ENCODE assay signal across 9 mouse cellular contexts in the genomic region with DNA sequence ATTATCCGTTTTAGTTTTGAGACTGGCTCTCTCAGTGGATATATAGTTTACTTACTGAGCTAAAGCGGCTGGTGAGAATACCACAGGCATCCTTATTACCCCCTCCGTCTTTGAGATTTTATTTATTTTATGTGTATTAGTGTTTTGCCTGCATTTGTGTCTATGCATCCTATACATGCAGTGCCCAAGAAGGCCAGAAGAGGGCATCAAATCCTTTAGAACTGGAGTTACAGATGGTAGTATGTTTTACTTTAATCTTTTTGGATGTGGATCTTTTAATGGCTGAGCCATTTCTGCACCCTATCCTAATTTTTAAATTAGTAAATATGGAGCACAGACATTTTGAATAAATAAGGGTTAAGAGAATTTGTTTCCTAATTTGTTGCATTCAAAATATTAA.
DNase-seq lines count a peak whose midpoint lies in the region; ATAC-seq and TF ChIP-seq lines count a peak whose summit lies in the region.
"Had no signal": no experiment of that assay in that cellular context is flagged by ENCODE, and none has a peak within 500 bp of the region (broad histone marks: within the 10 kb centered on the region; RNA-seq: fewer than 3 reads in every experiment).

No protein-coding gene starts in this region.

- TF ChIP-seq CTCF in midbrain, postnatal 0 days (IDR thresholded peaks at IDR 0.05), result peak; percentile 92

- no peaks in the 10 kb centered on the region for H3K36me3 ChIP-seq in intestine, embryonic 14.5 days (ENCODE audit: control insufficient read depth, insufficient read depth, low read length)
- H3K36me3 ChIP-seq in intestine, embryonic 16.5 days (ENCODE audit: control insufficient read depth, insufficient read depth, low read length), result no peaks in the 10 kb centered on the region
- no peaks in the 10 kb centered on the region for H3K36me3 ChIP-seq in midbrain, postnatal 0 days (ENCODE audit: insufficient read depth, low read length)
- H3K36me3 ChIP-seq: midbrain, embryonic 12.5 days had no signal

- no peak overlapping the region for H3K4me3 ChIP-seq in intestine, embryonic 14.5 days (ENCODE audit: low read depth, low read length)
- no peak overlapping the region for H3K4me3 ChIP-seq in intestine, embryonic 16.5 days (ENCODE audit: low read length)
- H3K4me3 ChIP-seq in midbrain, postnatal 0 days (ENCODE audit: low read depth, low read length), result no peak overlapping the region
- H3K4me3 ChIP-seq: midbrain, embryonic 12.5 days had no signal

- 12% methylated on average over 3 of the region's 3 CpGs for WGBS in intestine, embryonic 14.5 days
- WGBS in intestine, embryonic 16.5 days, result 21% methylated on average over 3 of the region's 3 CpGs
- 17% methylated on average over 3 of the region's 3 CpGs for WGBS in midbrain, postnatal 0 days

- H3K27ac ChIP-seq in intestine, embryonic 14.5 days (ENCODE audit: low read depth), result no peak overlapping the region
- no peak overlapping the region for H3K27ac ChIP-seq in intestine, embryonic 16.5 days (ENCODE audit: low read length)
- no peak overlapping the region for H3K27ac ChIP-seq in midbrain, postnatal 0 days (ENCODE audit: low read depth, low read length)
- H3K27ac ChIP-seq: midbrain, embryonic 12.5 days had no signal

- ATAC-seq in intestine, embryonic 14.5 days (replicated peaks; ENCODE audit: low FRiP score, low TSS enrichment, low read depth), result no peak
- ATAC-seq in intestine, embryonic 16.5 days, result no peak
- ATAC-seq in granulocyte monocyte progenitor cell, adult 5-6 weeks (replicated peaks; ENCODE audit: poor library complexity, severe bottlenecking), result peak; percentile 46; the same call in 1 of the 2 replicates
- ATAC-seq in midbrain, postnatal 0 days (ENCODE audit: low FRiP score), result no peak

- no peaks in the 10 kb centered on the region for H3K27me3 ChIP-seq in intestine, embryonic 14.5 days (replicated peaks; ENCODE audit: control insufficient read depth, insufficient read depth, low read length)
- H3K27me3 ChIP-seq in intestine, embryonic 16.5 days (replicated peaks; ENCODE audit: control insufficient read depth, insufficient read depth, low read length), result no peaks in the 10 kb centered on the region
- no peaks in the 10 kb centered on the region for H3K27me3 ChIP-seq in midbrain, postnatal 0 days (ENCODE audit: insufficient read depth, low read length)
- H3K27me3 ChIP-seq: midbrain, embryonic 12.5 days had no signal

- no peaks in the 10 kb centered on the region for H3K9me3 ChIP-seq in intestine, embryonic 14.5 days (ENCODE audit: control insufficient read depth, low read length)
- H3K9me3 ChIP-seq in intestine, embryonic 16.5 days (ENCODE audit: control insufficient read depth, low read length), result no peaks in the 10 kb centered on the region
- no peaks in the 10 kb centered on the region for H3K9me3 ChIP-seq in midbrain, postnatal 0 days (ENCODE audit: low read length)
- H3K9me3 ChIP-seq: midbrain, embryonic 12.5 days had no signal

- no peak overlapping the region for H3K4me2 ChIP-seq in intestine, embryonic 14.5 days (ENCODE audit: low read length)
- H3K4me2 ChIP-seq in intestine, embryonic 16.5 days (ENCODE audit: low read depth, low read length), result no peak overlapping the region
- H3K4me2 ChIP-seq in midbrain, postnatal 0 days (ENCODE audit: low read depth, low read length, poor library complexity, severe bottlenecking), result no peak overlapping the region
- H3K4me2 ChIP-seq: midbrain, embryonic 12.5 days had no signal

- H3K4me1 ChIP-seq in intestine, embryonic 14.5 days (replicated peaks; ENCODE audit: control insufficient read depth, insufficient read depth, low read length), result no peaks in the 10 kb centered on the region
- no peaks in the 10 kb centered on the region for H3K4me1 ChIP-seq in intestine, embryonic 16.5 days (ENCODE audit: control insufficient read depth, insufficient read depth, low read length)
- no peaks in the 10 kb centered on the region for H3K4me1 ChIP-seq in midbrain, postnatal 0 days (ENCODE audit: insufficient read depth, low read length)
- H3K4me1 ChIP-seq: midbrain, embryonic 12.5 days had no signal

- peak; percentile 89 for DNase-seq in intestine, embryonic 14.5 days (ENCODE audit: low spot score)
- peak; percentile 66 for DNase-seq in ZHBTc4 (ENCODE audit: low read depth, low spot score)
- peak; percentile 44 to 75 for DNase-seq in cerebellum, postnatal 4 days (ENCODE audit: low spot score in 2 of 2)
- peak; percentile 73 to 84 for DNase-seq in left cerebral cortex, adult 18-20 months (ENCODE audit: low spot score in 2 of 2)
- peak; percentile 74 for DNase-seq in midbrain, postnatal 0 days (ENCODE audit: low spot score)
- peak; percentile 20 to 64 for DNase-seq in thymus, postnatal 10 days (ENCODE audit: low spot score in 2 of 2)

- no peak overlapping the region for H3K9ac ChIP-seq in intestine, embryonic 14.5 days (ENCODE audit: low read length)
- H3K9ac ChIP-seq in intestine, embryonic 16.5 days (ENCODE audit: low read depth, low read length), result no peak overlapping the region
- no peak overlapping the region for H3K9ac ChIP-seq in midbrain, postnatal 0 days (replicated peaks; ENCODE audit: low read length, poor library complexity, severe bottlenecking)
- H3K9ac ChIP-seq: midbrain, embryonic 12.5 days had no signal
